Mouse (Mus musculus): ENCODE measurements at regions not wholly inside any gene's neighbourhood (a gene's known extent, or its start where the extent isn't known, plus 50 kb on each side); places are given as distances from the start of the nearest gene placed in this dataset.

- Histone ChIP-seq H3K27ac (replicated peaks) (no peak overlapping the region), H3K4me1 (replicated peaks) (no peaks in the 10 kb centered on the region), H3K4me2 (no peak overlapping the region), H3K4me3 (no peak overlapping the region), H3K36me3 (no peaks in the 10 kb centered on the region), H3K9ac (no peak overlapping the region), H3K9me3 (no peaks in the 10 kb centered on the region), H3K27me3 (no peaks in the 10 kb centered on the region)
- ATAC-seq (ENCODE audit: low read depth): no peak
- WGBS: 60% methylated on average over 4 of the region's 4 CpGs
Measured at GRCm38 (mm10) chr2:160085999-160086398, 248.0 kb downstream of the Gm826 start.

GRCm38 (mm10) chr2:160083674-160084073 is 250.3 kb downstream of the Gm826 start:
- Histone ChIP-seq H3K4me2 (no peak overlapping the region), H3K27ac (replicated peaks) (no peak overlapping the region), H3K36me3 (no peaks in the 10 kb centered on the region), H3K4me3 (no peak overlapping the region), H3K4me1 (replicated peaks) (no peaks in the 10 kb centered on the region), H3K9me3 (no peaks in the 10 kb centered on the region), H3K27me3 (no peaks in the 10 kb centered on the region), H3K9ac (no peak overlapping the region)
- 92% methylated on average over 4 of the region's 4 CpGs for WGBS
- ATAC-seq (ENCODE audit: low read depth): no peak

DNA sequence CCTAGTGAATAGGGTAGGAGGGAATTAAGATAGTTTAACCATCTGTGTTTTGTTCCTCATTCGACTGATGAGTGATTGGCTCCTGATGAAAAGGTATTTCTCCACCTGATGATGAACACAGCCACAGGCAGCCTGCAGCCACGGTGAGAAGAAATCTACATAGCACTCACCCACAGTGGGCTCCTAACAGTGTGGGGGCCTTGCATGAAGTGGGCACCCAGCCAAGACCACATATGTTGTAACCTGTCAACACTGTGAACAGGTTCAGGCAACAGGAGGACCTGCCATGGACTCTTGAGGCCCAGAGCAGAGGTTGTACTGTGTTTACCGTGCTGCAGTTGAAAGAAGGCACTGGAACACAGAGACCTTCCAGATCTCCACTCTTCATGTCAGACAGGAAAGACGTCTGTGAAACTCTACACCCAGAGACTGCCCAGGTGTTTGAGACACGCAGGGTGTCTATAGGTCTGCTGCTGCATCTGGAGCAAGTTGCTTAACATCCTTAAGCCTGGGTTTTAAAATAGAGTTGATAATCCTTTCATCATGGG is 251.8 kb downstream of the Gm826 start:
- Histone ChIP-seq H3K27me3 (no peaks in the 10 kb centered on the region), H3K27ac (replicated peaks) (no peak overlapping the region), H3K36me3 (no peaks in the 10 kb centered on the region), H3K4me1 (replicated peaks) (no peaks in the 10 kb centered on the region), H3K9me3 (no peaks in the 10 kb centered on the region), H3K4me2 (no peak overlapping the region), H3K4me3 (no peak overlapping the region), H3K9ac (no peak overlapping the region)
- no peak for ATAC-seq (ENCODE audit: low read depth)
- 83% methylated on average over 5 of the region's 5 CpGs for WGBS

DNA sequence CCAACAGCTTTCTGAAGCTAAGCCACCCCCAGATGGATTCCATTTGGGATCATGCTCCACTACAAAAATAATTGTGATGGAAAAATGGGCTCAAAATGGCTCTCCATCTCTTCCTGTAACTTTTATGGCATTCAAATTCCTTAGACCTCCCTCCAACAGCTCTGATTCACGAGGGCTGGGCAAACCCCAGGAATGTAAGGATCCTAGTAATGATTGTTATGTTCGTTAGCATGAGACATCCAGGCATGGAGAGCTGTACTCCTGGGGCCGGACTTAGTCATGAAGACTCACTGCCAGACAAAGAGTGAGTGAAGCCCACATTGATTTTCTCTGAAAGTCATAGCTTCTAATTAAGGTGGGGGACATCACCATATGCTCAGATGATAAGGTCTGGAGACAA is 258.3 kb downstream of the Gm826 start:
- Histone ChIP-seq H3K4me1 (replicated peaks) (no peaks in the 10 kb centered on the region; the same call in 1 of the 2 replicates), H3K4me3 (no peak overlapping the region), H3K27me3 (0 out of 2 replicates have a peak, but pooled peaks cover 5% of the 10 kb centered on the region), H3K4me2 (no peak overlapping the region), H3K9ac (no peak overlapping the region), H3K27ac (replicated peaks) (no peak overlapping the region), H3K36me3 (no peaks in the 10 kb centered on the region), H3K9me3 (no peaks in the 10 kb centered on the region)
- 70% methylated on average over 3 of the region's 3 CpGs for WGBS
- ATAC-seq (ENCODE audit: low read depth): no peak

GRCm38 (mm10) chr2:160070441-160070840 is 263.5 kb downstream of the Gm826 start:
- no peaks in the 10 kb centered on the region for H3K36me3 ChIP-seq
- WGBS: 93% methylated on average over 2 of the region's 2 CpGs
- no peak overlapping the region for H3K9ac ChIP-seq
- H3K4me2 ChIP-seq: no peak overlapping the region
- no peaks in the 10 kb centered on the region for H3K9me3 ChIP-seq
- no peak for ATAC-seq (ENCODE audit: low read depth)
- H3K27me3 ChIP-seq: no peaks in the 10 kb centered on the region
- no peak overlapping the region for H3K27ac ChIP-seq (replicated peaks)
- H3K4me1 ChIP-seq (replicated peaks): peaks cover 14% of the 10 kb centered on the region
- no peak overlapping the region for H3K4me3 ChIP-seq

DNA sequence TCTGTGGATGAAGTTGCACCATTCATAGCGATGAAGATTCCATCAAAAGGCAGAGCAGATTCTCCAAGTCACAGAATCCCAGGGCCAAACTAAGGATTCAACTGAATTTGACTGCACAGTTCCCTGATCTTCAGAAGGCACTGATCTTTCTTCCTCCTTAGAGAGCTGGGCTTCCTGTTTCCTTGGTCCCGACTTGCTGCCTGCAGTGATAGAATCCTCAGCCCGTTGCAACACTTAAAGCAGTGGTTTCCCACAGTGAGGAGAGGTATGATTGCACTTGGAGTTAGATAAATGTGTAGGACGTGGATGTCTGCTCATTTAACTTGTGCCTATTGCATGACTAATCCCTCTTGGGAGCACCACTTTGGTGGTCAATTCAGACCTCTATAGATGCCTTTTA is 265.2 kb downstream of the Gm826 start:
- no peak overlapping the region for H3K27ac ChIP-seq (replicated peaks)
- no peak overlapping the region for H3K4me3 ChIP-seq
- H3K9ac ChIP-seq: no peak overlapping the region
- H3K36me3 ChIP-seq: no peaks in the 10 kb centered on the region
- no peak for ATAC-seq (ENCODE audit: low read depth)
- H3K4me2 ChIP-seq: no peak overlapping the region
- peaks cover 14% of the 10 kb centered on the region for H3K4me1 ChIP-seq (replicated peaks)
- H3K27me3 ChIP-seq: 0 out of 2 replicates have a peak, but pooled peaks cover 4% of the 10 kb centered on the region
- 73% methylated on average over 4 of the region's 4 CpGs for WGBS
- H3K9me3 ChIP-seq: no peaks in the 10 kb centered on the region

DNA sequence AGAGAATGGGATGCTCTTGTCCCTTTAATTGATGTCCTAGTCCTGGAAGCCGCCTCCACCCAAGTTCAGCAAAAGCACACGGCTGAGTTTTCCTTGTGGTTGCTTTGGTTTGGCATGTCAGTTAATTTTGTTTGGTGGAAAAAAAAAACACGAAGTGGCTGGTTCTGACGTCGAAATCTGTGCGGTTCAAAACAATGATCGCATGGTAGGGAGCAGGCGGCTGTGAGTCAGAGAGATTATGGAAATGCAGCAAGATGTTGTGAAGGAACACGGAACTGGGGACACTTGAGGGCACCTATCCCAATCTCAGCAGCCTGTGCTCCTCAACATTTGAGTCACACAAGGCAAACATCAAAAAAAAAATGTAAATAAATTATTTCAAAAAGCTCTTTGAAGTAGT is 266.1 kb downstream of the Gm826 start:
- Histone ChIP-seq H3K27me3 (0 out of 2 replicates have a peak, but pooled peaks cover 4% of the 10 kb centered on the region), H3K4me2 (no peak overlapping the region), H3K36me3 (no peaks in the 10 kb centered on the region), H3K27ac (replicated peaks) (no peak overlapping the region), H3K9ac (no peak overlapping the region), H3K9me3 (no peaks in the 10 kb centered on the region), H3K4me3 (no peak overlapping the region), H3K4me1 (replicated peaks) (peaks cover 14% of the 10 kb centered on the region)
- 90% methylated on average over 9 of the region's 9 CpGs for WGBS
- ATAC-seq (ENCODE audit: low read depth): no peak

- H3K9me3 ChIP-seq: no peaks in the 10 kb centered on the region
- H3K27ac ChIP-seq (replicated peaks): no peak overlapping the region
- H3K27me3 ChIP-seq: 0 out of 2 replicates have a peak, but pooled peaks cover 4% of the 10 kb centered on the region
- no peak for ATAC-seq (ENCODE audit: low read depth)
- 39% methylated on average over 6 of the region's 6 CpGs for WGBS
- no peak overlapping the region for H3K4me3 ChIP-seq
- H3K4me1 ChIP-seq (replicated peaks): peaks cover 14% of the 10 kb centered on the region
- H3K36me3 ChIP-seq: no peaks in the 10 kb centered on the region
- H3K9ac ChIP-seq: no peak overlapping the region
- H3K4me2 ChIP-seq: no peak overlapping the region
Measured at GRCm38 (mm10) chr2:160066491-160067303, 267.3 kb downstream of the Gm826 start.

GRCm38 (mm10) chr2:160062148-160062937 is 271.6 kb downstream of the Gm826 start:
- Histone ChIP-seq H3K9me3 (no peaks in the 10 kb centered on the region), H3K27ac (replicated peaks) (no peak overlapping the region), H3K4me3 (no peak overlapping the region), H3K4me2 (no peak overlapping the region), H3K27me3 (peaks cover 15% of the 10 kb centered on the region; the same call in 1 of the 2 replicates), H3K9ac (no peak overlapping the region), H3K36me3 (no peaks in the 10 kb centered on the region), H3K4me1 (replicated peaks) (peaks cover 18% of the 10 kb centered on the region)
- no peak for ATAC-seq (ENCODE audit: low read depth)
- 71% methylated on average over 4 of the region's 4 CpGs for WGBS

DNA sequence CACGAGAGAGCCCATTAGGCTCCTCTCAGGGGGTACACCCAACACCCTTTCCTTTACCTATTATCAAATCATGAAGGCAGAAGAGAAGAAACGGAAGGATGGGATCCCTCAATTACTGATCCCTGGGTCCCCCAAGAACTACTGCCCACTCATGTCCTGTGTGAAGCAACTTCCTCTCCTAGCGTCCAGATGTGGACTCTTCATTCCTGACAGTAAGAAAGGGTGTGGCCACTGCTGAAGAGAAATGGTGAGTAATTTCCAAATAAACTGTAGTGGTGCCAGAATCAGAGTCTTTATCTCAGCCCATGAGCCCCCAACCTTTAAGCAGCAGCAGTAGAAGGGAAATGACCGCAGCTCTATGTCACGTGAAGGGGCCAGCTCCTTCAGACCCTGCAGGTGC is 273.9 kb downstream of the Gm826 start:
- no peak for ATAC-seq (ENCODE audit: low read depth)
- Histone ChIP-seq H3K27ac (replicated peaks) (no peak overlapping the region), H3K4me1 (replicated peaks) (peaks cover 8% of the 10 kb centered on the region), H3K9ac (no peak overlapping the region), H3K4me3 (no peak overlapping the region), H3K9me3 (no peaks in the 10 kb centered on the region), H3K27me3 (peaks cover 23% of the 10 kb centered on the region), H3K36me3 (no peaks in the 10 kb centered on the region), H3K4me2 (no peak overlapping the region)
- WGBS: 88% methylated on average over 5 of the region's 5 CpGs

DNA sequence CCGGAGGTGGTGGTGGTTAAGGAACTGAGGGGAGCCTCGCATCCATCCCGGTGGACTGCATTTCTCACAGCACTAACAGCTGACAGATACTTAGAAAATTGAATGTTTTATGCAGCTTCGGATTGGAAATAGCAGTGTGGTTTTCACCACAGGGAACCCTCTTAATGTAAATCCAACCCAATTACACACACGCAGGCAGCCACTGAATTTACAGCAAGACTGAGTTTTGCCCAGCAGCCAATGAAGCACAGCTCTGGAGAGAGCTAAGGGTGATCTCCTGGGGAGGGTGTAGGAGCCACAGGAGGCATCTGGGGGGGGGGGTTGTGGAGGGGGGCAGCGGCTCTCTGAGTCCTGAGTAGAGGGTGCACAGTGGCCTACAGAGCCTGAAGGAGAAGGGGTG is 276.8 kb downstream of the Gm826 start:
- Histone ChIP-seq H3K9me3 (no peaks in the 10 kb centered on the region), H3K4me1 (replicated peaks) (peaks cover 17% of the 10 kb centered on the region), H3K36me3 (no peaks in the 10 kb centered on the region), H3K4me3 (no peak overlapping the region), H3K27ac (replicated peaks) (no peak overlapping the region), H3K27me3 (peaks cover 31% of the 10 kb centered on the region), H3K9ac (no peak overlapping the region), H3K4me2 (no peak overlapping the region)
- 27% methylated on average over 6 of the region's 6 CpGs for WGBS
- ATAC-seq (ENCODE audit: low read depth): peak; percentile 53; the same call in 1 of the 2 replicates

- Histone ChIP-seq H3K9me3 (no peaks in the 10 kb centered on the region), H3K4me1 (replicated peaks) (peaks cover 17% of the 10 kb centered on the region), H3K36me3 (no peaks in the 10 kb centered on the region), H3K9ac (no peak overlapping the region), H3K4me3 (no peak overlapping the region), H3K27me3 (peaks cover 24% of the 10 kb centered on the region), H3K27ac (replicated peaks) (no peak overlapping the region), H3K4me2 (no peak overlapping the region)
- 79% methylated on average over 14 of the region's 14 CpGs for WGBS
- no peak for ATAC-seq (ENCODE audit: low read depth)
Measured at GRCm38 (mm10) chr2:160054411-160054810, 279.6 kb downstream of the Gm826 start.
